Mouse (Mus musculus): Measurements from ENCODE around the gene Arpp21. TPM values are rescaled to one million over a fixed set of nuclear protein-coding genes. Genes with fewer than 3 reads are reported as not detected.

Gene Arpp21
- polyA plus RNA-seq, 2 experiments = 23.6 to 28.3 TPM

GRCm38 (mm10) chr9:112180006-112180405, 55.7 kb downstream of the Arpp21 start:
- no peak overlapping the region for H3K9ac ChIP-seq (ENCODE audit: low read depth, low read length, severe bottlenecking)
- no peaks in the 10 kb centered on the region for H3K9me3 ChIP-seq (ENCODE audit: control insufficient read depth, low read length)
- H3K27me3 ChIP-seq (ENCODE audit: control insufficient read depth, insufficient read depth, low read length) = no peaks in the 10 kb centered on the region
- no peak overlapping the region for H3K27ac ChIP-seq (replicated peaks; ENCODE audit: low read depth, low read length)
- no peak for TF ChIP-seq POLR2A (IDR thresholded peaks at IDR 0.05; ENCODE audit: borderline replicate concordance, extremely low read depth, insufficient read depth, insufficient read length)
- DNase-seq (ENCODE audit: low spot score) (no peak), ATAC-seq (ENCODE audit: low FRiP score, low read depth) (no peak)
- H3K4me1 ChIP-seq (ENCODE audit: control insufficient read depth, insufficient read depth, low read length) = 0 out of 2 replicates have a peak, but pooled peaks cover 3% of the 10 kb centered on the region
- no peak overlapping the region for H3K4me2 ChIP-seq (replicated peaks; ENCODE audit: low read depth, low read length, severe bottlenecking)
- no peak overlapping the region for H3K4me3 ChIP-seq (replicated peaks; ENCODE audit: low read length)
- 79% methylated on average over 4 of the region's 4 CpGs for WGBS
- no peaks in the 10 kb centered on the region for H3K36me3 ChIP-seq (ENCODE audit: control insufficient read depth, insufficient read depth, low read length)

- Histone ChIP-seq H3K4me2 (replicated peaks; ENCODE audit: low read depth, low read length, severe bottlenecking) (no peak overlapping the region), H3K36me3 (ENCODE audit: control insufficient read depth, insufficient read depth, low read length) (no peaks in the 10 kb centered on the region), H3K9ac (ENCODE audit: low read depth, low read length, severe bottlenecking) (no peak overlapping the region), H3K4me1 (ENCODE audit: control insufficient read depth, insufficient read depth, low read length) (0 out of 2 replicates have a peak, but pooled peaks cover 7% of the 10 kb centered on the region), H3K9me3 (ENCODE audit: control insufficient read depth, low read length) (no peaks in the 10 kb centered on the region), H3K27ac (replicated peaks; ENCODE audit: low read depth, low read length) (no peak overlapping the region), H3K4me3 (replicated peaks; ENCODE audit: low read length) (no peak overlapping the region), H3K27me3 (ENCODE audit: control insufficient read depth, insufficient read depth, low read length) (no peaks in the 10 kb centered on the region)
- DNase-seq (ENCODE audit: low spot score) (no peak), ATAC-seq (ENCODE audit: low FRiP score, low read depth) (no peak)
- TF ChIP-seq POLR2A (IDR thresholded peaks at IDR 0.05; ENCODE audit: borderline replicate concordance, extremely low read depth, insufficient read depth, insufficient read length) = no peak
- WGBS = 71% methylated on average over 5 of the region's 5 CpGs
Observed at GRCm38 (mm10) chr9:112178438-112178837, 57.3 kb downstream of the Arpp21 start.

GRCm38 (mm10) chr9:112177569-112177968, 58.2 kb downstream of the Arpp21 start:
- Histone ChIP-seq H3K27me3 (ENCODE audit: control insufficient read depth, insufficient read depth, low read length) (no peaks in the 10 kb centered on the region), H3K27ac (replicated peaks; ENCODE audit: low read depth, low read length) (no peak overlapping the region), H3K9ac (ENCODE audit: low read depth, low read length, severe bottlenecking) (no peak overlapping the region), H3K4me3 (replicated peaks; ENCODE audit: low read length) (no peak overlapping the region), H3K4me1 (ENCODE audit: control insufficient read depth, insufficient read depth, low read length) (0 out of 2 replicates have a peak, but pooled peaks cover 7% of the 10 kb centered on the region), H3K36me3 (ENCODE audit: control insufficient read depth, insufficient read depth, low read length) (no peaks in the 10 kb centered on the region), H3K4me2 (replicated peaks; ENCODE audit: low read depth, low read length, severe bottlenecking) (no peak overlapping the region), H3K9me3 (ENCODE audit: control insufficient read depth, low read length) (no peaks in the 10 kb centered on the region)
- WGBS = 53% methylated on average over 2 of the region's 2 CpGs
- DNase-seq (ENCODE audit: low spot score) (no peak), ATAC-seq (ENCODE audit: low FRiP score, low read depth) (no peak)
- no peak for TF ChIP-seq POLR2A (IDR thresholded peaks at IDR 0.05; ENCODE audit: borderline replicate concordance, extremely low read depth, insufficient read depth, insufficient read length)

GRCm38 (mm10) chr9:112176317-112176716, 59.4 kb downstream of the Arpp21 start:
- H3K27ac ChIP-seq (replicated peaks; ENCODE audit: low read depth, low read length) = no peak overlapping the region
- H3K9ac ChIP-seq (ENCODE audit: low read depth, low read length, severe bottlenecking) = no peak overlapping the region
- DNase-seq (ENCODE audit: low spot score) (no peak), ATAC-seq (ENCODE audit: low FRiP score, low read depth) (no peak)
- no peaks in the 10 kb centered on the region for H3K36me3 ChIP-seq (ENCODE audit: control insufficient read depth, insufficient read depth, low read length)
- 57% methylated on average over 6 of the region's 6 CpGs for WGBS
- no peak overlapping the region for H3K4me3 ChIP-seq (replicated peaks; ENCODE audit: low read length)
- H3K27me3 ChIP-seq (ENCODE audit: control insufficient read depth, insufficient read depth, low read length) = no peaks in the 10 kb centered on the region
- H3K9me3 ChIP-seq (ENCODE audit: control insufficient read depth, low read length) = no peaks in the 10 kb centered on the region
- 0 out of 2 replicates have a peak, but pooled peaks cover 7% of the 10 kb centered on the region for H3K4me1 ChIP-seq (ENCODE audit: control insufficient read depth, insufficient read depth, low read length)
- no peak for TF ChIP-seq POLR2A (IDR thresholded peaks at IDR 0.05; ENCODE audit: borderline replicate concordance, extremely low read depth, insufficient read depth, insufficient read length)
- H3K4me2 ChIP-seq (replicated peaks; ENCODE audit: low read depth, low read length, severe bottlenecking) = no peak overlapping the region

- Histone ChIP-seq H3K9ac (ENCODE audit: low read depth, low read length, severe bottlenecking) (no peak overlapping the region), H3K9me3 (ENCODE audit: control insufficient read depth, low read length) (no peaks in the 10 kb centered on the region), H3K4me3 (replicated peaks; ENCODE audit: low read length) (no peak overlapping the region), H3K4me1 (ENCODE audit: control insufficient read depth, insufficient read depth, low read length) (0 out of 2 replicates have a peak, but pooled peaks cover 7% of the 10 kb centered on the region), H3K27me3 (ENCODE audit: control insufficient read depth, insufficient read depth, low read length) (no peaks in the 10 kb centered on the region), H3K36me3 (ENCODE audit: control insufficient read depth, insufficient read depth, low read length) (no peaks in the 10 kb centered on the region), H3K27ac (replicated peaks; ENCODE audit: low read depth, low read length) (no peak overlapping the region), H3K4me2 (replicated peaks; ENCODE audit: low read depth, low read length, severe bottlenecking) (no peak overlapping the region)
- DNase-seq (ENCODE audit: low spot score) (peak; percentile 27), ATAC-seq (ENCODE audit: low FRiP score, low read depth) (no peak)
- TF ChIP-seq POLR2A (IDR thresholded peaks at IDR 0.05; ENCODE audit: borderline replicate concordance, extremely low read depth, insufficient read depth, insufficient read length) = no peak
- WGBS = 32% methylated on average over 15 of the region's 15 CpGs
Observed at GRCm38 (mm10) chr9:112174407-112175357, 61.1 kb downstream of the Arpp21 start.
